Mouse (Mus musculus): ENCODE measurements around the gene Prdm11.

DNA sequence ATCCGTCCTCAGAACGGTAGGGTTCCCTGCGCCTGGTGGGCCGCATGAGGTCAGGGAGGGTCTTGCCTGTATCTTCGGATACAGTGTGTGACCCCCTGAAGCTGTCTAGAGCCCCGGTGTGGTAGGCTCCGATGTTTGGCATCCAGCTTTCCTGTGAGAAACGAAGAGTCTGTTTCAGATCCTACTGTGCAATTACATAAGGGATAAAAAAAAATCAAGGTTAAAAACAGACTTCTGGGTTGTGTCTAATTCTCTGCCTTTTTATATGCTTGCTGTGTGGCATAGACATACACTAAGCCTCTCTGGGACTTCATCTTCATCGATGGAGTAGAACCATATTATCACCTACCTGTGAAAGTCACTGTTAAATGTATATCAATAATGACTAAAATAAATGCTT, 105.0 kb downstream of the Prdm11 start:
- no peak for TF ChIP-seq MAFK (IDR thresholded peaks at IDR 0.05; ENCODE audit: insufficient read depth, low read depth, low read length)
- no peak for TF ChIP-seq ZC3H11A (IDR thresholded peaks at IDR 0.05; ENCODE audit: borderline replicate concordance, low read depth, low read length)
- TF ChIP-seq CHD2 (IDR thresholded peaks at IDR 0.05; ENCODE audit: low read depth, low read length): no peak

Measured in ES-E14 (cell line).